Mouse (Mus musculus): ENCODE measurements around the gene Ndufv3. TPM values are rescaled to one million over a fixed set of nuclear protein-coding genes. Genes with fewer than 3 reads are reported as not detected.

The Ndufv3 gene
- total and polyA plus RNA-seq, 3 experiments: 158 to 1,046 (median 189) TPM

GRCm38 (mm10) chr17:31570321-31570925 is 50.5 kb downstream of the Ndufv3 start:
- peaks cover 32% of the 10 kb centered on the region for H3K79me2 ChIP-seq (ENCODE audit: control insufficient read depth, insufficient read depth, low read length, poor library complexity)
- H3K4me1 ChIP-seq (ENCODE audit: control insufficient read depth in 1 of 2, insufficient read depth in 2 of 2, low read length in 2 of 2): peaks cover 0 to 18% of the 10 kb centered on the region in 2 experiments; a peak in 3 of 4 replicates
- H3K9ac ChIP-seq (ENCODE audit: control insufficient read depth, low read depth, low read length, poor library complexity, severe bottlenecking): peak overlapping the region; percentile 50
- H3K9me3 ChIP-seq (replicated peaks; ENCODE audit: insufficient read depth, low read length): no peaks in the 10 kb centered on the region
- H3K4me3 ChIP-seq (ENCODE audit: control insufficient read depth in 1 of 2, insufficient read depth in 1 of 2, low read depth in 2 of 2, low read length in 2 of 2): no peak overlapping the region
- peaks cover 0 to 22% of the 10 kb centered on the region in 2 experiments; a peak in 2 of 4 replicates for H3K36me3 ChIP-seq (ENCODE audit: control insufficient read depth in 1 of 2, insufficient read depth in 2 of 2, low read length in 2 of 2)
- H3K27me3 ChIP-seq (ENCODE audit: control insufficient read depth in 1 of 2, insufficient read depth in 2 of 2, low read length in 2 of 2): no peaks in the 10 kb centered on the region
- peak overlapping the region; percentile 39; the same call in 1 of the 2 replicates for H3K27ac ChIP-seq (ENCODE audit: control insufficient read depth, low read depth, low read length)
- DNase-seq (ENCODE audit: low read depth, low spot score): peak; percentile 89
- TF ChIP-seq POLR2AphosphoS2 (IDR thresholded peaks at IDR 0.05; ENCODE audit: low read length) (no peak), MEF2A (IDR thresholded peaks at IDR 0.05; ENCODE audit: extremely low read depth, insufficient replicate concordance, low read depth, low read length, poor library complexity, severe bottlenecking) (no peak)

DNA sequence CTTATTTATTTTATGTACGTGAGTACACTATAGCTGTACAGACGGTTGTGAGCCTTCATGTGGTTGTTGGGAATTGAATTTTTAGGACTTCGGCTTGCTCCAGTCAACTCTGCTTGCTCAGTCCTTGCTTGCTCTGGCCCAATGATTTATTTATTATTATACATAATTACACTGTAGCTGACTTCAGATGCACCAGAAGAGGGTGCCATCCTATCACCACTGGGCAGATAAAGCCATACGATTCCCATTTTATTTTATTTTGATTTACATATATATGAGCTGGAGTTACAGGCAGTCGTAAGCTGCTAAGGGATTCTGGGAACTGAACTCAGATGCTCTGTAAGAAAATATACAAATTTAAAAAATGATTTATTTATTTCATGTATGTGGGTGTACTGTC is 51.8 kb downstream of the Ndufv3 start:
- Histone ChIP-seq H3K4me1 (ENCODE audit: control insufficient read depth in 1 of 2, insufficient read depth in 2 of 2, low read length in 2 of 2) (peaks cover 0 to 11% of the 10 kb centered on the region in 2 experiments; a peak in 2 of 4 replicates), H3K9me3 (replicated peaks; ENCODE audit: insufficient read depth, low read length) (no peaks in the 10 kb centered on the region), H3K36me3 (ENCODE audit: control insufficient read depth in 1 of 2, insufficient read depth in 2 of 2, low read length in 2 of 2) (peaks cover 0 to 14% of the 10 kb centered on the region in 2 experiments; a peak in 2 of 4 replicates), H3K79me2 (ENCODE audit: control insufficient read depth, insufficient read depth, low read length, poor library complexity) (peaks cover 19% of the 10 kb centered on the region), H3K27me3 (ENCODE audit: control insufficient read depth in 1 of 2, insufficient read depth in 2 of 2, low read length in 2 of 2) (no peaks in the 10 kb centered on the region), H3K27ac (ENCODE audit: control insufficient read depth, low read depth, low read length) (no peak overlapping the region), H3K4me3 (ENCODE audit: control insufficient read depth in 1 of 2, insufficient read depth in 1 of 2, low read depth in 2 of 2, low read length in 2 of 2) (no peak overlapping the region), H3K9ac (ENCODE audit: control insufficient read depth, low read depth, low read length, poor library complexity, severe bottlenecking) (no peak overlapping the region)
- DNase-seq (ENCODE audit: low read depth, low spot score): no peak
- TF ChIP-seq KAT2A (conservative IDR thresholded peaks at IDR 0.05; ENCODE audit: low read depth, low read length): no peak
- peak in 1 of 3 experiments; percentile 11; a peak in 1 of 6 replicates for TF ChIP-seq CTCF (IDR thresholded peaks at IDR 0.05 in 2 of 3, conservative IDR thresholded peaks at IDR 0.05 in 1 of 3; ENCODE audit: control insufficient read depth in 1 of 3, insufficient read depth in 1 of 3, low read depth in 2 of 3, low read length in 3 of 3, poor library complexity in 1 of 3, severe bottlenecking in 1 of 3)

DNA sequence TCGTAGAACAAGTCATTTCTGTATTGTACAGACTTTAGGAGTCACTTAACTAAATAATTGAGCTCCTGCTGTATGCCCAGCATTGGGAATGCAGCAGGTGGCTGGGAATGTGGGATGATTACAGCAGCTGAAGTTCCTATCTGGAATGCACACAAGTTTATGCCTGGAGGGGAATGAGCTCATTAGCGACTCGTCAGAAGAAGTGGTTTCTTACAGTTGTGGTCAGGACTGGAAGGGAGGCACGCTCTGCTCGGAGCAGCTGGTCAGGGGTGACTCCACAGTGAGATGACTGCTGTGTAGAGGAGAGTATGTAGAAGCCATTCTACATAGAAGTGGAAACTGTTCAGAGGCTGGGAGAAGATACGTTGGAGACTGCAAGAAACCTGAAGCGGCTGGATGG is 54.7 kb downstream of the Ndufv3 start:
- no peaks in the 10 kb centered on the region for H3K4me1 ChIP-seq (ENCODE audit: control insufficient read depth in 1 of 2, insufficient read depth in 2 of 2, low read length in 2 of 2)
- H3K9ac ChIP-seq (ENCODE audit: control insufficient read depth, low read depth, low read length, poor library complexity, severe bottlenecking): no peak overlapping the region
- H3K9me3 ChIP-seq (replicated peaks; ENCODE audit: insufficient read depth, low read length): no peaks in the 10 kb centered on the region
- H3K36me3 ChIP-seq (ENCODE audit: control insufficient read depth in 1 of 2, insufficient read depth in 2 of 2, low read length in 2 of 2): peaks cover 0 to 3% of the 10 kb centered on the region in 2 experiments; a peak in 2 of 4 replicates
- TF ChIP-seq MAX (IDR thresholded peaks at IDR 0.05; ENCODE audit: low read length): no peak
- TF ChIP-seq TBP (IDR thresholded peaks at IDR 0.05; ENCODE audit: low read depth, low read length): no peak
- TF ChIP-seq POLR2A (IDR thresholded peaks at IDR 0.05; ENCODE audit: control insufficient read depth in 1 of 2, insufficient read depth in 1 of 2, low read depth in 1 of 2, low read length in 2 of 2, poor library complexity in 1 of 2): no peak
- no peak for TF ChIP-seq ZC3H11A (IDR thresholded peaks at IDR 0.05; ENCODE audit: low read depth, low read length)
- no peak for TF ChIP-seq HCFC1 (IDR thresholded peaks at IDR 0.05; ENCODE audit: low read depth, low read length)
- no peak for TF ChIP-seq ZMIZ1 (IDR thresholded peaks at IDR 0.05; ENCODE audit: low read depth, low read length)
- TF ChIP-seq SIN3A (IDR thresholded peaks at IDR 0.05; ENCODE audit: low read length): no peak
- TF ChIP-seq NRF1 (IDR thresholded peaks at IDR 0.05; ENCODE audit: insufficient read depth, low read depth, low read length, poor library complexity, severe bottlenecking): no peak
- no peak for TF ChIP-seq GATA1 (IDR thresholded peaks at IDR 0.05; ENCODE audit: low read depth, low read length)
- TF ChIP-seq NELFE (IDR thresholded peaks at IDR 0.05; ENCODE audit: low read depth, low read length): no peak
- TF ChIP-seq MXI1 (IDR thresholded peaks at IDR 0.05; ENCODE audit: low read depth, low read length): no peak
- H3K27me3 ChIP-seq (ENCODE audit: control insufficient read depth in 1 of 2, insufficient read depth in 2 of 2, low read length in 2 of 2): no peaks in the 10 kb centered on the region
- no peak for DNase-seq (ENCODE audit: low read depth, low spot score)
- H3K27ac ChIP-seq (ENCODE audit: control insufficient read depth, low read depth, low read length): no peak overlapping the region
- H3K79me2 ChIP-seq (ENCODE audit: control insufficient read depth, insufficient read depth, low read length, poor library complexity): peaks cover 3% of the 10 kb centered on the region; the same call in 1 of the 2 replicates
- H3K4me3 ChIP-seq (ENCODE audit: control insufficient read depth in 1 of 2, insufficient read depth in 1 of 2, low read depth in 2 of 2, low read length in 2 of 2): no peak overlapping the region

All from MEL (cell line).